Mouse (Mus musculus): ENCODE measurements at regions not wholly inside any gene's neighbourhood (a gene's known extent, or its start where the extent isn't known, plus 50 kb on each side); places are given as distances from the start of the nearest gene placed in this dataset.

DNA sequence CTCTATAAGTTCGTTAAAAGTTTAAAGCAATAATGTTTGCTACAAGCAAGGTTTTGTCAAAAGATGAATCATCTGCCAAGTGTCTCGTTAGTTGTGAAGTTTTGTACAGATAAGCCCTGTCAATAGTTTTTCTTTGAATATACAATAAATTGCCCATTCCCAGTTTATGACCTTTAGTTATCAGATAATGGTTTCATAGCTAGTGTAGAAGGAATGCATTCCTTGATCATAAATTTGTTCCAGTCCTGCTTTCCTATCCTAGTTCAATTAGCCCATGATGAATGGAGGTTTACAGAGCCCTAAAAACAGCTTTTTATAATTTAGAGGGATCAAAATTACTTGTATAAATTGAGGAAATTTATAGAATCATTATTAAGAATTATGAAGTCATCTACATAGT, 62.5 kb upstream of the Lrch2 start:
- no peak for ATAC-seq (ENCODE audit: low TSS enrichment)

GRCm38 (mm10) chrX:147608660-147609059, 54.8 kb upstream of the Lrch2 start:
- peak; percentile 88 for ATAC-seq (ENCODE audit: low TSS enrichment)

Data from frontal cortex, adult (tissue).